Mouse (Mus musculus) hematopoietic stem cell, adult 5-6 weeks (primary cell): ENCODE data around the gene Efcab9. TPM values are rescaled to one million over a fixed set of nuclear protein-coding genes. Genes with fewer than 3 reads are reported as not detected.
A peak's percentile ranks its signal among the peaks of the same experiment; 100 is the strongest.

ENCODE experiments used
- ATAC-seq, 2 experiments: fragments of 125-278 bp in 1 of 2; replicated peaks in 1 of 2; 2 replicates each; pipeline ENCODE4 v1.8.0; 2016 to 2017; ENCODE audit warnings: inconsistent platforms in 2 of 2, mild to moderate bottlenecking in 2 of 2, moderate number of reproducible peaks in 2 of 2, low read depth in 1 of 2, moderate TSS enrichment in 1 of 2; ENCODE audit not compliant: low FRiP score in 2 of 2, poor library complexity in 2 of 2, severe bottlenecking in 2 of 2, insufficient read depth in 1 of 2, low TSS enrichment in 1 of 2
- total RNA-seq: library from RNA; stranded (forward); fragments of 172-1452, 232-1000 nt; gene quantifications from 2 replicates; pipeline ENCODE4 v1.2.3, GENCODE M21; 2017

The Efcab9 gene
- total RNA-seq, 1 experiment from 2014 or later, result not detected

DNA sequence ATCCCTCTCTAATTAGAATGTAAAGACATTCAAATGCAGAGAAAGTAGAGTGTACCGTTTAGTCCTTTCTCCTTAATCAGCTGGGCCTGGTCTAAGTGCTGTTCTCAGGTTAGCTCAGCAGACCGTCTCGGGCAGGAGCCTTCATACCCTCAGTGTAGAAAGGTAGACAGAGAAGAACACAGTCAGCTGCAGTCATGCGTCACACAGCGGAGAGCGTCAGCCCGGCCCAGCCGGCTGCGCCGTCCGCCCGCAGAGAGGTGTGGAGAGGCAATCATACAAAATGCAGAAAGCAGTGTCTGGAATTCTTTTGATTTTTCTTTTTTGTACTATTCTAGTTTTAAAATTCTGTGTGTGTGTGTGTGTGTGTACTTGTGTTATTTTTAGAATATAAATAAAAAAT is 13.7 kb upstream of the Efcab9 start:
- ATAC-seq, result no peak

DNA sequence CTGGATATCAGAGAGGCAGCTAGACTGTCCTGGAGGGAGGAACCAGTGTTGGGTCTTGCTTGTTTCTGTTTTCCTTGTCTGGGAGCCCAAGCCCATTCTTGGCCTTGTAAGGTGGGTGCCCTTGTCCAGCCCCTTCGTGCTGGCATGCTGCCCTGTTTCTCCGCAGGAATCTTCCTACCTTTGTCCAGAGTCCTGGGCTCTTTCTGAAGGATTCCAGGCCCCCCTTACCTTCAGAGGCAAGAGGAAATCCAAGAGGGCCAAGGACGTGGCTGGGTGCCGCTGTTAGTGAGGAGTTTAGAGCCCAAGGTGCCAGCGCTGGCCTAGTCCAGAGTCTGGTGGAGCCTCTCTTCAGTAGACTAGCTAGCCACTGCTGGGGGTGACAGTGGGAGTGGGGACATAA is 12.6 kb upstream of the Efcab9 start:
- ATAC-seq, result no peak

DNA sequence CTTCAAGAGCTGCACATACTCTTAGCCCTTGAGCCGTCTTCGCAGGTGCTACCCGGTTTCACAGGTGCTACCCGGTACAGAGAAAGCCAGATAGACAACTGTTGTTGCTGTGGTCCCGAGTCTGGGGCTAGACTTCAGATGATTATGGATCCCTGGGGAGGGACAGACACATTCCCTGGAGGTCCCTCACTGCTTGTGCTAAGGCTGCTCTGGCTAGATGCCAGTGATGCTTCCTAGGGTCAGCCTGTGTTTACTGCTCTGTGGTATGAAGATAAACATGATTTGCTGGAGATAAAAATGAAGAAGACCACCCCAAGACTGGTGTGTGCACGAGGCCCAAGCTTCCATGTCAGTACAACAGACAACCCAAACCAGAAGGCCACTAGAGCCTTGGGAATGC is 12.2 kb upstream of the Efcab9 start:
- ATAC-seq, result no peak

DNA sequence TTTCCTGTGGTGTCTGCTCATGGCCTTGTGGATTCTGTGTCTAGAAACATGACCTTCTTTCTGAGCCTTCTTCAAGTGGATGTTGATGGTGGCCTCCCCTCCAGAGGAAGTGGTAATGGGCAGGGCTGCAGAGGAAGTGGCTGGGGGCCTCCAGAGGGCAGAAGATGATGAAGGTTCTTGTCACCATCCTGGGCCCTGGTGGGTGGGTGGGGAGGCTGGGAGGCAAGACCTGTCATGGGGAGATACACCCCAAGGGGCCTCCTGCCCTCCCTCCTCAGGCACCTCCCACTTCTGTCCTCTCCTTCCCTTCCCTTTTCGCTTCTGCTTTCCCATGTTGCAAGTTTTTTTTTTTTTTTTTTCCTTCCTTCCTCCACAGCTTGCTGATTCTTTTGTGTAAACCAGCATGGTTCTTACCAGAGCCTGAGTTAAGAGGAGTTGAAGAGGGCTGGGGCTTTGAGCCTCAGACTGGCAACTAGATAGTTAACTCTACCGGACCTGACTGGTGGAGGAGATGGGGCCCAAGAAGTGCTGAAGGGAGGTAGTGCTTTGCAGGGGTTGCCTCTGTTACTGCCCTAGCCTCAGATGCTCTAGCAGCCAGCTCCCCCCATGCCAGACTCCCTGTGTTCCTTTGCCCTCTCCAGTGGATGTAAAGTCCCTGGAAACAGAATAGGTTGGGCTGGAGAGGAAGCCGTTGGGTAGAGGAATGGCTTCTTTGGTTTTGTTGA is 11.0 kb upstream of the Efcab9 start:
- peak; percentile 92 to 96 for ATAC-seq

DNA sequence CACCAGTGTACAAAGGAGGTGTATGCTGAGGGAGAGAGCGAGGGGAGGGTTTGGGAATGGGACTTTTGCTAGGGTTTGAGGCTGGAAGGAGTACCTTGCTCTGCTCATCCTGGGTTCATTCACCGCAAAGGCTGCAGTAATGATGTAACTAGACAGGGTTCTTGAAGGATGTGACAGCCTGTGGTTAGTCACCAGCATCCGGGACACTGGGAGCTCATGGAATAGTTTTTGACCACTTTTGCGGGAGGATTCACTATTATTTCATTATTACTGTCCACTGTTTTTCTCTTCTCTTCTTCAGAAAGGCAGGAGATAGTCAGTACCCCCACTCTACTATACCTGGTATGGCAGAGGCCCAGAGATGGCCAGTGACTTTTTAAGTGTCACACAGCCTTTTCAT is 10.3 kb upstream of the Efcab9 start:
- peak in 1 of 2 experiments; percentile 11; a peak in 1 of 4 replicates for ATAC-seq

DNA sequence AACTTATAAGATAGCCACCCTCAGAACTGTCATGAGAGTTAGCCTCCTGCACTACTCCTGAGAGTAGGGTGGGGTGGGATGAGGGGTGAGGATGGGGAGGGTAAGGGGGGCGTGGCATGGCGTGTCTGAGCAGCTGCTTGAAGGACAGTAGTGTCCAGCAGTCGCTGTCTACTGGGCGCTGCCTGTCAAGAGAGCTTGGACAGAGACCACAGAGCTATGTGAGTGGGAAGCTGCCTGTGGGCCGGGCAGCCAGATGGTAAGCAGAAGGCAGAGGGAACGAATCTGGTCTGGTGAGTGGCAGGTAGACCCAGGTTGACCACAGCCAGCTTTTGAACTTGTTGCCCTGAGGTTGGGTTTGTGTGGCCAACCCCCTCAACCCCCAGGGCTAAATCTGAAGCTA is 8.6 kb upstream of the Efcab9 start:
- no peak for ATAC-seq

DNA sequence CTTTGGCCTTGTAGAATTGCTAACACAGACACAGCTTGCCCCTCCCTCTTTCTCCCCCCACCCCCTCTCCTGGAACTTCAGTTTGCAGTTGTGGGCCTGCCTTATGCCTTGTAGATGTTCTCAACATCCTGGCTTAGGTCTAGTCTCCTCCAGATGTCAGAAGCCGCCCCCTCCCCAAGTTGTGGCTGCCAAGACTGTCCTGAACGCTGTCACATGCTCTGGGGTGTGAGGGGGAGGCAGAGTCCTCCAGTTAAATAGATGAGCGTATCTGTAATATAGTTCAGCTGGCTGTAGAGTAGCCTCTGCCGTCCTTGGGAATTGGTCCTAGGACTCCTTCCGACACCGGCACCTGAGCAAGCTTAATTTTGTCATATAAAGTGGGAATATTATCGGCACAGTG is 7.8 kb upstream of the Efcab9 start:
- ATAC-seq, result no peak

DNA sequence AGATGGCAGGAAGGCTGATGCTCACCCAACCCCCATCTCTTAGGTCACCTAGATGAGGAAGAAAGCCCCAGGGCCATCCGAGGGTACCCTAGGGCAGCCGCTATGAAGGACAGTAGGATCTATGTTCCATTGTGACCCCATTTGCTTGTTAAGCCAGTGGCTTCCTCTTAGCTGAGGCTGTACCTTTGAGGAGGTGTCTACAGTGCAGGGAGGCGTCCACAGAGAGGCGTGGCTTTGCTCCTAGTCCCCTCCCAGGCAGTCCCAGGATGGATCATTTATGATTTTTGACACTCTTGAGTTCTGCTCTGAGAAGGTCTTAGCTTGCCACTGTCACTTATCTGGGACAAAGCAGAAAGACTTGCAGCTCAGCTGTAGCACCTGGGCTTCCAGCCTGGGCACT is 7.0 kb upstream of the Efcab9 start:
- ATAC-seq, result no peak

DNA sequence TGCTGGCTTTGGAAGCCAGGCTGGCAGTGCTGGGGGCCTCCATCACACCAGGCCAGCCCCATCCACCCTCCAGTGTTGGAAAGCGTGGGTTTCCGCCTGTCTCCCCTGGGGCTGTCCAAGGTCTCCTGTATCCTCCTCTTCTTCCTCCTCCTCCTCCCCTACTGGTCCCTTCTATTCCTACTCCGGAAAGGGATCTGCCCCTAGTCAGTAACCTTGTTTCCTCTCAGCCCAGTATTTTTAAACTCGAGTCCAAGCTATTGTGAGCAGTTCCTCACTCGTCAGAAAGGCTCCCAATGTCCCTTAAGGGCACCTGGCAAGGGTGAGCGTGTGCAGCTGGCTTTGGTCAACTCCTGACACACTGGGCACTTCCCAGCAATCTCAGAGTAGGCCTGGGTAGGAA is 6.6 kb upstream of the Efcab9 start:
- no peak for ATAC-seq

DNA sequence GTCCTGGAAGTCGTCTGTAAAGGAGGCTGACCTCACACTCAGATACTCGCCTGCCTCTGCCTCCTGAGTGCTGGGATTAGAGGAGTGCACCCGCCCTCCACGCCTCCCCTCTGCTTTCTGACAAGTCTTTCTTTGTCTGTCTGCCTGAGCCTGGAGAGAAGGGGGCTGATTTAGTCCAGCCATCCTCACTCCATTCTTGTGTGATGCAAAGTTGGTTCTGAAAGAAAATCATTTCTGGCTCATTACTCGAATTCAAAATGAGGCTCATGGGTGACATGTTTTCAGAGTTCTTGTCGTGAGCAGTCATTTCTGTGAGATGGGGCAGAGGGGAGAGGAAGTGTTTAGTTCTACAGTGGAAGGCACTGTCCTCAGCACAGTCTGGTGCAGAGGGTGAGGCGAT is 5.1 kb upstream of the Efcab9 start:
- ATAC-seq, result no peak

DNA sequence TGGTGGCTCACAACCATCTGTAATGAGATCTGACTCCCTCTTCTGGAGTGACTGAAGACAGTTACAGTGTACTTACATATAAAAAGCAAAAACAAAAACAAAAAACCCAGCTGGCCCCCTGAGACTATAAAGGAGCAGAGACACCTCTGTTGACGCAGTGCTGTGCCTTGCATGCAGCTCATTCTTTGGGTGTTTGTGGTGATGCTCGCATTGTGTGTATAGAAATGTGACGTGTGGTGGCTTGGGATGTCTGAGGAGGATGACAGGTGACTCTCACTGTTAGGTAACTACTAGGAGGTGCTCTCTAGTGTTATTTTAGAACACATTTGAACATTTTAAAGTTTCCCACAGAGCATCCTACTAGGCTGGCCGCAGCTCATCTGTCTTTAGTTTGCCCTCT is 3.8 kb upstream of the Efcab9 start:
- ATAC-seq, result no peak

DNA sequence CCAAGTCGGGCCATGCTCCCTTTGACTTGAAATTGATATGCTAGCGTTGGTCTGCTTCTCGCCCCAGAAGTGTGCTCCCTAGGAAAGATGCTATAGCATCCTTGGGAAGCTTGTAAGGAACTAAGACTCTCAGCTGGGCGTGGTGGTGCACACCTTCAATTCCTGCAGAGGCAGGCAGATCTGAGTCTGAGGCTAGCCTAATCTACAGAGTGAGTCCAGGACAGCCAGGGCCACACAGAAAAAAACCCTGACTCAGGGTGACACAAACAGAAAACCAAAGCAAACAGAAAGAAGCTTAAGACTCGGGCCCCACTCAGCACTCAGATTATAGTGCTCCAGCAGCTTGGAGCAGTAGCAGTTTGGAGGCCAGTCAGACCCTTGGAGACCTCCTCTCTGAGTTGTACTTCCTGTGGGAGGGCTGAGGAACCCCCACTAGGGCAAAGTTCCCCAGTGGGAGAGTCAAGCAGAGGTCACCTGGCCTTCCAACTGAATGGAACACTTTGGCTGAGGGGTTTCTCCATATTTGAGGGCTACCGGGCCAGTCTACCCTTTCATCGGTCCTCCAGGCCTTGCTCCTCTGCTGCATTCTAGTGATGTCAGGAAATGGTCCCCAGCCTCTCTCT is 2.7 kb upstream of the Efcab9 start:
- ATAC-seq, result no peak

DNA sequence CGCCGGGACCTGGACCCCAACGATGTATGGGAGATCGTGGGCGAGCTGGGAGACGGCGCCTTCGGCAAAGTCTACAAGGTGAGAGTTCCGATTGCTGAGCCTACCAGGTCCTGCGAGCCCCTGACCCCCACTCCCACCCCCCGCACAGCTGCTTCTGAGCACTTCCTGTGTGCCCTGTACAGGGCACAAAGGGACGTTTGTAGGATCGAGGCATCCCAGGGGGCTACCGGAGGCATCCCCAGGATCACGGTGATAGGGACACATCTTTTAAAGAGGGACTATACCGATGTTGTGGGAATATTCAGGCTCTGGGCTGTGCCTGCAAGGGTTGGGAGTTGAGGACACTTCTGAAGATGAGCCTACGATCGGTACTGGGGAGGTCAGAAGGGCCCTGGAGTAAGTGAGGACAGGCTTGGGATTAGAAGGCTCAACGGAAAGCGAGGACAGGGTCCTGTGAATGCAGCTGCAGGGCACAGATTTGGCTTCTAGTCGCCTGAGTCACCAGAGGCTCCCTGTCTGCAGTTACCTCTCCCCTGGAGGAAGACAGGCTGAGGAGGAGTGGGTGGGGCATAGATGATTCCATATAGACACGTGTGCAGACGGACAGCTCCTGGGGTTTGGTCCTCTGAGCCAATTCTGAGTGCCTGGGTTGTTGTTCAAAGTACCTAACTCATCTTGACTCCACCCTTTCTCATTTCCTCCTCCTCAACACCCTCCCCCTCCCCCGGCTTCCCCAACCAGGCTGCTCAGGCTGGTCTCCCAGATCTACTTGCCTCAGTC is 1.8 kb upstream of the Efcab9 start:
- peak; percentile 50 to 56; a peak in 3 of 4 replicates for ATAC-seq

DNA sequence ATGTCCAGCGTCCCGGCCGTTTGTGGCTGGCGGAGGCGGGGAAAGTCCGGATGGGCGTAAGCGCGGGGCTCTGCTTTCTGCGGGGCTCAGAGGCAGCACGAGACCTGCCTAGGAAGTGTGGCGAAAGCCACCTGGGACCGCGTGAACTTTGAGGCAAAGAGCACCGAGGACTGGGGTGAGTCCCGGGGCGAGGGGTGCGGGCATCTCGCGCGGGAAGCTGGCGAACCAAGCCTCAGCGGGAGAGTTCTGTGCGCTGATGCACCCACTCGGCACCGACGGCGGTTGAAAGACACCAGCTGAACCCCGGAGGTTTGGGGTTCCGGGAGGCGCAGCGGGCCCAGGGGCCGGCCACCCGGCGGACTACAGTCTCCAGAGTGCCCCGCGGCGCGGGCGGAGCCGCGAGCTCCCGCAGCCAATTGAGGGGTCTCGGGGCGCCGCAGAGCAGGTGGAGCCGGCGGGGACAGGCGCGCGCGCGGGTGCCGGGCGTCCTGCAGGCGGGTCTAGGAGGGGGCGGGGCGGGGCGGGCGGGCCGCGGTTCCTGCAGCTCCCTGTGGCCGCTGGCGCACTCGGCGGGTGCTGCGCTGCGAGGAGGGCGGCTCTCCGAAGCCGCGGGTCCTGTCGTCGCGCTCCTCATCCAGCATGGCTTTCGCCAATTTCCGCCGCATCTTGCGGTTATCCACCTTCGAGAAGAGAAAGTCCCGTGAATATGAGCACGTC is 1.0 kb upstream of the Efcab9 start, which contains the start of gene Stk10:
Gene Stk10 (plus strand): TSS at position 541 of the 717 bp plus-strand sequence.
- peak; percentile 55 to 82 for ATAC-seq

DNA sequence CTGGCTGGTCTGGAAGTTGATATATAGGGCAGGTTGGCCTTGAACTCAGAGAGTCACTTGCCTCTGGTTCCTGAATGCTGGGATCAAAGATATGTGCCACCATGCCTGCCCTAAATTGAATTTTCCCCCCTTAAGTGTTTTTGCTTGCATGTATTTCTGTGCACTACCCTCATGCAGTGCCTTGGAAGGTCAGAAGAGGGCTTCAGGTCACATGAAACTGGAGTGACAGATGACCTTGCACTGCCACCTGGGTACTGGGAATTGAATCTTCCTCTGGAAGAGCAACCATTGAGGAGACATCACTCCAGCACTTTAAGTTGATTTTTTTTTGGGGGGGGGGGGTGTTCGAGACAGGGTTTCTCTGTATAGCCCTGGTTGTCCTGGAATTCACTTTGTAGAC is 1.7 kb downstream of the Efcab9 start:
- ATAC-seq, result peak in 1 of 2 experiments; percentile 38; a peak in 1 of 4 replicates

DNA sequence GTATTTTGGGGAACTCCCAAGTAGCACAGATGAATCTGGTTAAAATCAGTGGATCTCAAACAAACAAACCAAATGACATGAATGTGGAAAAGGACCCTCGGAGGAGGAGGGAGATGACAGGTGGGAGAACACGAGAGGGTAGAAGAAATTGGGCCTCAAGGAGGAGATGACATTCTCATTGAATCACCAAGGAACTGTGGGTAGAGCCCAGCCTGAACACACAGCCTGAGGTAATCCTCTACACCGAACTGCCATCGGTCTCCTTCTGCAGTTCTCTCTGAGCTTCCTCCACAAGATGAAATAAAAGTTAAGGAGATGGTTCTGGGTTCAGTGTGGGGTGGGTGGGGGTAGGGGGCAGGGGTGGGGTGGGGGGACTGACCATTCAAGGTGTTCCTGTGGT is 4.9 kb downstream of the Efcab9 start:
- no peak for ATAC-seq

DNA sequence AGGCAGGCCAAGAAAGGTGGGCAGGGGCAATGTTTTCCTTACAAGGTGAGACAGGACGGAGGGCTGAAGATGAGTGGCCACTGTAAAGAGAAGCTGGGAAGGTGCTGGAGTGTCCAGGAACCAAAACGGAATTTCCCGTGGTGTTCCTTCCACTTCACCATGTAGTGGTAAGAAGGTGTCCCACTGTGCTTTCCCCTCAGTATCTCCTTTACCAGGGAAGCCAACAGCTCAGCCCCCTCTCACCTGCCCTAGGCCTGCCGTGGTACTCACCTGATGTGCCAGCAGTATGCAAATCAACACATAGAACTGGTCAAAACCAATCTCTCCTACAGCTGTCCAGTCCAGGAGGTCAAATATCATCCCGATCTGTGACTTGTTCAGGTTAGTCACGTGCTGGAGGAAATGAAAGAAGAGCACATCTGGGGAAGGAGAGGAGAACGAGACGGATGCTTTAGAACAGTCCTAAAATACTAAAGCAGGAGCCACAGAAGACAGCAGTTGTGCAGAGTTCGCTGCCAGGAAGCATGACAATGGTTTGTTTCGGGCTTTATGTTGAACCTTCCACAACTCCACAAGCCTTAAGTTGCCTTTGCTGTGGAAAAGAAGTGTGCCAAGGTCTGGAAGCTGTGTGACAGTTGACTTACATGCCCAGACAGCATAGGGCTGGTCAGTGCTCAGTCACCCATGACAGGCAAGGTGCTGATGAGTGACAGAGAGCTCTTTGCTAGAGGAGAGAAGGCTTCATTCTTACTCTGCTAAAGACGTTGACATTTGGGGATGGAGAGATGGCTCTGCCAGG is 7.6 kb downstream of the Efcab9 start:
- no peak for ATAC-seq
